Mouse (Mus musculus) cerebellum, adult 2 months (tissue): ENCODE data around the gene Dgcr2.

ENCODE experiments used
- CTCF ChIP-seq: fragments of 200-500 bp; IDR thresholded peaks from 2 replicates; pipeline ENCODE4 v1.5.1; 2011; ENCODE audit warnings: low read depth, mild to moderate bottlenecking, control low read depth, low read length, moderate library complexity, borderline replicate concordance; ENCODE audit not compliant: insufficient read depth
- POLR2A ChIP-seq: fragments of 200-500 bp; IDR thresholded peaks from 2 replicates; pipeline ENCODE4 v1.6.1; 2011; ENCODE audit warnings: low read length, control low read depth, borderline replicate concordance; ENCODE audit not compliant: insufficient read depth

DNA sequence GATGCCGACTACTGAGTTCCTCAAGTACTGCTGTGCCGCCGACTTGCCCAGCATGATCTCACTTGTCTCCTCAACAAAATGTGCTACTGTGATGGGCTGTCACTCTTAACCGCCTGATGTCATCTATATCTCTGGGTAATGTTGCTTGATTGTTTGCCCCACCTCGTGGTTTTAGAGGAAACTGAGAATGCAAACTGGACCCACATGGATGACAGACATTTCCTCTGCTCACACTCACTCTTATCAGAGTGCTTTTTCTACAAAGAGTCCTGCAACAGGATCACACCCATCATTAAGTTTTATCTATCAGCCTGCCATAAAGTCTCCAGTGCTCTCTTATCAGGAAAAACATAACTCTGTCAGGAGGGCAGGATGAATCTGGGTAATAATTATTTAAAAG lies 27.1 kb downstream of the Dgcr2 start:
- TF ChIP-seq CTCF (no peak), POLR2A (no peak)
